Mouse (Mus musculus) small intestine, adult 2 months (tissue): ENCODE data around the gene Muc5ac. TPM values are rescaled to one million over a fixed set of nuclear protein-coding genes. Genes with fewer than 3 reads are reported as not detected.

Experiments
- H3K27ac ChIP-seq: fragments of 200-500 bp; 2 replicates; pipeline ENCODE4 v1.5.1; 2012; ENCODE audit warnings: low read depth, low read length, control low read depth, inconsistent platforms; ENCODE audit not compliant: insufficient read depth
- H3K27me3 ChIP-seq: fragments of 200-500 bp; 2 replicates; pipeline ENCODE4 v1.6.1; 2012; ENCODE audit warnings: mild to moderate bottlenecking, moderate library complexity, low read length, inconsistent platforms; ENCODE audit not compliant: control insufficient read depth, insufficient read depth
- H3K36me3 ChIP-seq: fragments of 200-500 bp; 2 replicates; pipeline ENCODE4 v1.6.1; 2012; ENCODE audit warnings: mild to moderate bottlenecking, low read length, control low read depth, inconsistent platforms; ENCODE audit not compliant: control insufficient read depth, insufficient read depth
- H3K4me1 ChIP-seq: fragments of 200-500 bp; 2 replicates; pipeline ENCODE4 v1.6.1; 2012; ENCODE audit warnings: low read length, inconsistent platforms, mixed read lengths; ENCODE audit not compliant: control insufficient read depth, insufficient read depth, insufficient read length
- H3K4me3 ChIP-seq: fragments of 200-500 bp; 2 replicates; pipeline ENCODE4 v1.5.1; 2012; ENCODE audit warnings: low read depth, mild to moderate bottlenecking, control low read depth, inconsistent platforms, low read length, moderate library complexity
- CTCF ChIP-seq: fragments of 200-500 bp; IDR thresholded peaks from 2 replicates; pipeline ENCODE4 v1.5.1; 2012; ENCODE audit warnings: low read depth, mild to moderate bottlenecking, control low read depth, inconsistent platforms, low read length, moderate library complexity, mixed read lengths; ENCODE audit not compliant: insufficient replicate concordance, insufficient read length; ENCODE audit errors: extremely low read depth
- POLR2A ChIP-seq: fragments of 200-500 bp; IDR thresholded peaks from 2 replicates; pipeline ENCODE4 v1.6.1; 2012; ENCODE audit warnings: low read depth, mild to moderate bottlenecking, control low read depth, inconsistent platforms, low read length, moderate library complexity
- WGBS: fragments of 180-500 bp; shearing (Covaris S2); methylation state at CpG from one replicate; pipeline ENCODE4 v1.1.7; 2018; 5-methylcytosine and 5-hydroxymethylcytosine counted together
- polyA plus RNA-seq: library from polyadenylated mRNA; depleted of rRNA; stranded (reverse); fragments of >200 nt; gene quantifications from 2 replicates; pipeline ENCODE4 v1.2.3, GENCODE M21; 2012; rRNA removed

Muc5ac gene
- polyA plus RNA-seq, 1 experiment, result 0.48 TPM

GRCm38 (mm10) chr7:141835941-141836340, 47.2 kb downstream of the Muc5ac start:
- Histone ChIP-seq H3K27me3 (peaks cover 2% of the 10 kb centered on the region; the same call in 1 of the 2 replicates), H3K36me3 (no peaks in the 10 kb centered on the region), H3K4me1 (no peaks in the 10 kb centered on the region), H3K4me3 (no peak overlapping the region), H3K27ac (no peak overlapping the region)
- 67% methylated on average over 7 of the region's 7 CpGs for WGBS
- no peak for TF ChIP-seq CTCF
- TF ChIP-seq POLR2A, result no peak

DNA sequence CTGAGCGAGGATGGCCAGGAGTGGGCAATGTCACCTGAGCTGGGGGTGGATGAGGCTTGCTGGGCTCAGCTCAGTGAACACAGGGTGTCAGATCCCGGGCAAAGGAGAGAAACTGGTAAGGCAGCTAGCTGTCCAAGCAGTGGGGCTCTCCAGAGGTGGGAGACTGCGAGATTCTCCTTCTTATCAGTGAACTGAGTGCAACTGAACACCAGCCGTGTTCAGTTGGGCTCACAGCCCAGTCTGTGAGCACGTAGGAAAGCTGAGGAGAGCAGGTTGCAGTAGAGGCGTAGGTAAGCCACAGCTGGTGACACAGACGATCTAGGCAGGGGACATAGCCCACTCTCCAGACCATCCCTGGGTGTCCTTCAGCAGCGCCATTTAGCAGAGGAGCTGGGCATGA, 47.7 kb downstream of the Muc5ac start:
- H3K4me1 ChIP-seq, result no peaks in the 10 kb centered on the region
- TF ChIP-seq POLR2A, result no peak
- no peak for TF ChIP-seq CTCF
- no peak overlapping the region for H3K27ac ChIP-seq
- H3K4me3 ChIP-seq, result no peak overlapping the region
- no peaks in the 10 kb centered on the region for H3K36me3 ChIP-seq
- H3K27me3 ChIP-seq, result peaks cover 2% of the 10 kb centered on the region; the same call in 1 of the 2 replicates
- WGBS, result 49% methylated on average over 8 of the region's 8 CpGs

DNA sequence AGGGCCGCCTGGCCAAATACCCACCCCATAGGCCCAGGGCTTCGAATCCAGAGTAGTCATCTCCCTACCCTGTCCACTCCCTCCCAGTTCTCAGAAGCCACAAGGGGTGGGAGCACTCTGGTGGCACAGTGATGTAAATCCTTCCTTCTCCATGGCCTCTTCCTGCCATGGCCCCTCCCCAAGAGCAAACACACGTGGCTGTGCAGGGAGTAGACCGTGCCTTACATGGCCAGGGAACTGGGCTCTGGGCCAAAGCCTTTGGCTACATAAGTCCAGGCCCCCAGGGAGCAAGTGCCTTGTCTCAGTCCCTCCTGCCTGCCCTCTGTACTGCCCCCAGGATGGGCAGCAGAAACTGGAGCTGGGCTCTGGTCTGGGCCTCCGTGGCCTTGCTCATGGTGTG, 50.0 kb downstream of the Muc5ac start, which contains the start of gene Muc5b:
Muc5b (plus strand) TSS at position 292 of the 400 bp plus-strand sequence.
- Histone ChIP-seq H3K4me1 (no peaks in the 10 kb centered on the region), H3K36me3 (no peaks in the 10 kb centered on the region), H3K4me3 (no peak within 1 kb of the TSS), H3K27ac (no peak within 1 kb of the TSS), H3K27me3 (no peaks in the 10 kb centered on the region; the same call in 1 of the 2 replicates)
- TF ChIP-seq POLR2A (no peak), CTCF (no peak)
- WGBS, result 46% methylated on average over 5 of the region's 5 CpGs

DNA sequence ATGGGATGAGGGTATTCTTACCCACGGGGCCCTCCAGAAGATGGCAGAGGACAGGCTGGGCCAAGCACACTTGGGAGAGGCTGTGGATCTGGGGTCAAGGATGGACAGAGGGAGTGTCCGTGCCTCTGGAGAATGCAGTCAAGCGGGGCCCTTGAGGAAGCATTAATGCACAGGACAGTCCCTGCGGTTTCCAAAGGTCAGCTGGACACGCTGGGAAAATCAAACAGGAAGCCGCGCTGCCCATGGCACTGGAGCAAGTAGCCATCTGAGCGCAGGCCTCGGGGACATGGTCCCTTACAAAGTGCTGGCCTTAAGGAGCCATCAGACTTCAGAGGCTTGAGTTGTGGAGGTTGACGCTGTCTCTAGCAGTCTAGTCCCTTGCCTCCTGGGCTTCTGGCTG, 51.6 kb downstream of the Muc5ac start:
- H3K4me3 ChIP-seq, result no peak overlapping the region
- H3K27ac ChIP-seq, result no peak overlapping the region
- TF ChIP-seq CTCF (no peak), POLR2A (no peak)
- no peaks in the 10 kb centered on the region for H3K36me3 ChIP-seq
- no peaks in the 10 kb centered on the region for H3K27me3 ChIP-seq
- H3K4me1 ChIP-seq, result no peaks in the 10 kb centered on the region
- 77% methylated on average over 10 of the region's 10 CpGs for WGBS

- H3K4me3 ChIP-seq, result no peak overlapping the region
- H3K27me3 ChIP-seq, result no peaks in the 10 kb centered on the region
- no peaks in the 10 kb centered on the region for H3K4me1 ChIP-seq
- no peaks in the 10 kb centered on the region for H3K36me3 ChIP-seq
- H3K27ac ChIP-seq, result no peak overlapping the region
- 66% methylated on average over 4 of the region's 4 CpGs for WGBS
- TF ChIP-seq POLR2A (no peak), CTCF (no peak)
Measured at GRCm38 (mm10) chr7:141861046-141861445, 72.3 kb downstream of the Muc5ac start.

Other genes with a start within 250 kb of the Muc5ac start
- gene Chid1, start 249.1 kb upstream of the Muc5ac start, polyA plus RNA-seq, result 21.5 and 30.7 TPM in 2 replicates
- 49.6 and 109 TPM in 2 replicates for gene Ap2a2, start 226.8 kb upstream of the Muc5ac start, polyA plus RNA-seq
- 1.4 and 475 TPM in 2 replicates for gene Muc6, start 133.7 kb upstream of the Muc5ac start, polyA plus RNA-seq
- gene Muc2, start 98.6 kb upstream of the Muc5ac start, polyA plus RNA-seq, result 453 and 2,633 TPM in 2 replicates
- 0.70 TPM in 1 of 2 replicates, not detected in the other for gene Muc5b, start 50.1 kb downstream of the Muc5ac start, polyA plus RNA-seq
- 47.4 and 142 TPM in 2 replicates for gene Tollip, start 129.5 kb downstream of the Muc5ac start, polyA plus RNA-seq
- 0.51 and 5.3 TPM in 2 replicates for gene Brsk2, start 160.8 kb downstream of the Muc5ac start, polyA plus RNA-seq